Mouse (Mus musculus) adrenal gland, adult 10 weeks (tissue): ENCODE results near the gene Jdp2. TPM values are rescaled to one million over a fixed set of nuclear protein-coding genes. Genes with fewer than 3 reads are reported as not detected.

Experiments used
- polyA plus RNA-seq: library from polyadenylated mRNA; stranded (reverse); fragments of 350-450 nt; fragmentation: Illumina TruSeq; extraction: RNeasy Lipid Tissue Mini Kit (QIAGEN cat#74804); gene quantifications from one replicate; pipeline ENCODE4 v1.2.3, GENCODE M21; 2014; ENCODE audit warnings: low read depth, low replicate concordance

The Jdp2 gene
- polyA plus RNA-seq = 0.87 TPM

DNA sequence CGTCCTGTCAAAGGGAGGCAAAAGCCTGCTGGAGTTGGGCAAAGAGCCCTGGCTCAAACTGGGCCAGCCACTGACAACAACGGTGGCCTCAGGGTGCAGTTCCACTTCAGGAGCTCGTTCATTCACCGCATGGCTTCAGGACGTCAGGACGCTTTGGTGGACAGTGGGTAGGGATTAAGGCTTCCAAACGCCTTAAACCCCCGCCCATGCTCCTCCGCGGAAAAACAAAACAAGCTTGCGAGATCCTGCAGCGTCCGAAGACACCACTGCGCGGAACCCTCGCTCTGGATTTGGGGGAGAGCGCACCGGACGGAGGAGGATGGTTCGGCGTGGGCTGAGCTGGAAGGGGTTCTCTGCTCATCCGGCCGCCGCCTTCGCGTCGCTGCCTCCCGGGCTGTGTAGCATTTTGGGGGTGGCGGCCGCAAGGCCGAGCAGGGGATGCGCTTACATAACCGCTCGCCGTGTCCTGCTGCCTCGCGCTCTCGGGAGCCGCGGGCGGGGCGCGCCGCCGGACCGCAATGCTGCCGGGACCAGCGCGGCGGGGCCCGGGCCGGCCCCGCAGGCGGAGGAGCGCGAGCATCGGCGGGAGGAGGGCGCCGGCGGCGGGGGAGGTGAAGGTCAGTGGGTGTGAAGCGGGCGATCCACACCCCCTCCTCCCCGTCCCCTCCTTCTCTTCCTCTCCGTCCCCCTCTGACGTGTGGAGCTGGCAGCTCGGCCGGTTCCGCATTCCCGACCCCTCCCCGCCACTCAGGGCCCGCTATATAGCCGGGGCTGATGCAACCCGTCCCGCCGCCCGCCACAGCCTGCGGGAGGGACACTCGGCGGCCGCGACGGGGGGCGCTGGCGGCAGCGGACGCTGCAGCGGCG is at the start of gene Jdp2:
TSS of gene Jdp2 (plus strand) at position 417 of the 867 bp plus-strand sequence.

DNA sequence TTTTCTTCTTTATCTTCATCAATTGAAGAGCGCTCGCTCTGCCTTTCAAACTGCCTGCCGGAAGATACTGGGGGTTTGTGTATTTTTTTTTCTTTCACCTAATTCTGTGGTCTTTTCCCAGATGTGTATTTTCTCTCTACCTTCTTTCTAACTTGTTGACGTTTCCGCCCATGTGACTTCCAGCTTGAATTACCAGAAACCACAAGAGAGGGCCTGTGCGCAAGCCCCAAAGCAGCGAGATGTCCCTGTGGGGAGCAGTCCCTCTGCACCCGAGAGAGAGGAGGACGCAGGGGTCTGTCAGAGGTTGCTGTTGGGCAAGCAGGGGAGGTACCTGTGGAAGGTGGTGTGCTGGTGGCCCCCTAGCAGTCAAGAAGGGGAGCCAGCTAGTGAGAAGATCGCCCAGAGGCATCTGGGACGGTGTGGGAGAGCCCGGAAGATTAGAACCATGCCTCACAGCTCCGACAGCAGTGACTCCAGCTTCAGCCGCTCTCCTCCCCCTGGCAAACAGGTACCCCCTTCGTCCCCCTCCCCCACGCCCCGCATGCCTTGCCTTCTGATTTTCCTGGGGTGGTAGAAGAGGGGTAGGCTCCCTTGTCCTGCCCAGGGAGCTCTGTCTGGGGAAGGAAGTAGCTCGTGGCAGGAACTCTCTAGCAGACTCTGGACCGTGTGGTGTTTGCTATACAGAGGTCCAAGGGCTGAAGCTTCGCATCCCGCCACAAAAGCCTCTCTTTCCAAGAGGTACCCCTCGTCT is 87.8 kb downstream of the Jdp2 start, which contains the start of gene Batf:
TSS of gene Batf (plus strand) at position 204 of the 751 bp plus-strand sequence.

Other genes starting within 250 kb of the Jdp2 start
- 518 TPM for gene Tmed10, start 224.2 kb upstream of the Jdp2 start, polyA plus RNA-seq
- gene Fos, start 125.1 kb upstream of the Jdp2 start, polyA plus RNA-seq = 41.4 TPM
- gene Batf, start 87.6 kb downstream of the Jdp2 start, polyA plus RNA-seq = not detected
- 1.4 TPM for gene Flvcr2, start 147.5 kb downstream of the Jdp2 start, polyA plus RNA-seq
- gene Erg28, start 225.5 kb downstream of the Jdp2 start, polyA plus RNA-seq = 105 TPM
- 15.0 TPM for gene Ttll5, start 225.6 kb downstream of the Jdp2 start, polyA plus RNA-seq